Mouse (Mus musculus) thymus, adult 18-20 months (tissue): ENCODE measurements at regions not wholly inside any gene's neighbourhood (a gene's known extent, or its start where the extent isn't known, plus 50 kb on each side); places are given as distances from the start of the nearest gene placed in this dataset.

Experiments
- DNase-seq, 2 experiments: peaks; one replicate each; pipeline ENCODE4 v3.0.0; 2022; ENCODE audit warnings: mixed read lengths in 2 of 2

GRCm38 (mm10) chr15:36916998-36917397 lies 90.6 kb downstream of the Zfp706 start:
- no peak for DNase-seq

- no peak for DNase-seq
Measured at GRCm38 (mm10) chr15:36914239-36915100, 93.1 kb downstream of the Zfp706 start.

- no peak for DNase-seq
Measured at GRCm38 (mm10) chr15:36913308-36913707, 94.3 kb downstream of the Zfp706 start.

- no peak for DNase-seq
Measured at GRCm38 (mm10) chr15:36910272-36910671, 97.3 kb downstream of the Zfp706 start.

GRCm38 (mm10) chr15:36909494-36909893 lies 98.1 kb downstream of the Zfp706 start:
- no peak for DNase-seq

GRCm38 (mm10) chr15:36906789-36907188 lies 100.8 kb downstream of the Zfp706 start:
- no peak for DNase-seq

- no peak for DNase-seq
Measured at GRCm38 (mm10) chr15:36906052-36906451, 101.5 kb downstream of the Zfp706 start.

GRCm38 (mm10) chr15:36903922-36904321 lies 103.7 kb downstream of the Zfp706 start:
- no peak for DNase-seq

GRCm38 (mm10) chr15:36903309-36903708 lies 104.3 kb downstream of the Zfp706 start:
- no peak for DNase-seq

- DNase-seq = no peak
Measured at GRCm38 (mm10) chr15:36901830-36902285, 105.7 kb downstream of the Zfp706 start.

- DNase-seq = no peak
Measured at GRCm38 (mm10) chr15:36901350-36901749, 106.2 kb downstream of the Zfp706 start.

- DNase-seq = no peak
Measured at GRCm38 (mm10) chr15:36900940-36901339, 106.6 kb downstream of the Zfp706 start.

GRCm38 (mm10) chr15:36899882-36900281 lies 107.7 kb downstream of the Zfp706 start:
- DNase-seq = no peak

GRCm38 (mm10) chr15:36898857-36899523 lies 108.6 kb downstream of the Zfp706 start:
- no peak for DNase-seq

GRCm38 (mm10) chr15:36898326-36898725 lies 109.2 kb downstream of the Zfp706 start:
- DNase-seq = no peak

GRCm38 (mm10) chr15:36896265-36896664 lies 111.3 kb downstream of the Zfp706 start:
- DNase-seq = no peak

GRCm38 (mm10) chr15:36895031-36895430 lies 112.5 kb downstream of the Zfp706 start:
- DNase-seq = no peak

- no peak for DNase-seq
Measured at GRCm38 (mm10) chr15:36893407-36893969, 114.1 kb downstream of the Zfp706 start.

- DNase-seq = no peak
Measured at GRCm38 (mm10) chr15:36892576-36893205, 114.9 kb downstream of the Zfp706 start.

- DNase-seq = no peak
Measured at GRCm38 (mm10) chr15:36891851-36892250, 115.7 kb downstream of the Zfp706 start.

- DNase-seq = no peak
Measured at GRCm38 (mm10) chr15:36891296-36891695, 116.3 kb downstream of the Zfp706 start.

GRCm38 (mm10) chr15:36889072-36889471 lies 118.5 kb downstream of the Zfp706 start:
- DNase-seq = no peak
